Mouse (Mus musculus) fat pad, adult 2 months (tissue): Measurements from ENCODE around the gene Cdkal1.

Source experiments
- DNase-seq: peaks from one replicate; pipeline ENCODE4 v3.0.0-alpha.2; 2011; ENCODE audit warnings: low read depth, low spot score; ENCODE audit errors: extremely low read depth

Cdkal1 gene

DNA sequence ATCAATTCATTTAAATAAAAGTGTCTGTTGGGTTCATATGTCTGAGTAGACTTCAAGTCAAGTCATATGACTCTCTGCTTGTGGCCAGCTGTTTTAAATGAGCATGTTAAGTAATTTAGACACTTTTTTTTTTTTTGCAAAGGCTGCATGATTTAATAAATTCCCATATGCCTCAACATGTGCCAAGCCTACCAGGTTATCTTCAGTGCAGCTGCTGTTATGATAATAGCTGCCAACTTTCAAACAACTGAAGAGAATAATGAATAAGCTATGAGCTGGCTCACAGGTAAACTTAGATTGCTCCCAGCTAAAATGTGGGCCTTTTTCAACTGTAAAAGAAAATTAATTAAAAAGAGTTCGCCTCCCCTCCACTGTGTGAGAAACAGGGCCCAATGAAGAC, 341.4 kb downstream of the Cdkal1 start:
- no peak for DNase-seq

DNA sequence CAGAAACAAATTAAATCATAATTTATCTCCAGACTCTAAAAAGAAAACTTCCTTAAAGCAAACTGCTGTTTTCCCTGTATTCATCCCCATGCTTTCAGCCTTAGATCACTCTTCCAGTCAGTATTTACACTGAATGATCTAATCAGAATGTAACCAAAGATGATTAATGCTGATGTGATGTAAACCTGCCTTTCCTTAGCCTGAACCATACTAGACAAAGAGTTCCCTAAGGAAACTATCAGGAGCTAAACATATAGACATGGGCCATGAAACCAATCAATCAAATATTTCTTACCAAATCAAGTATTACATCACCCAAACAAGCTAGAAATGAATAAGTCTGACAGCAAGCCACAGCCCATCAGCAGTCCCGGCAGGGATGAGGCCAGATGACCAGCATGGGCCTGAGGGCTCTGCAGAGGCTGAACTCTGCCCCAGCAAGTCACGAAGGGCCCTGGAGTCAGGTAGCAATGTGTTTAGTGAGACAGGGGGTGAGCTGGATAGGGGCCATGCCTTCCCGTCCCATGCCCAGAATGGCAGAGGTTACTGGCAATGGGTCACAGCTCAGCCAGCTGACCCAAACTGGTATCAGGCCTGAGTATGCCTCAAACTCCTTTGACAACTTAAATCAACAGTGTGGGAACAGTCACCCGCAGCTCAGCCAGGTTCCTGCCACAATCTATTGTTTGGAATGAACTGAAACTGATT, 350.5 kb downstream of the Cdkal1 start:
- DNase-seq = no peak

GRCm38 (mm10) chr13:29503147-29504044, 352.1 kb downstream of the Cdkal1 start:
- DNase-seq = no peak

- DNase-seq = no peak
Measured at GRCm38 (mm10) chr13:29502481-29503146, 352.9 kb downstream of the Cdkal1 start.

GRCm38 (mm10) chr13:29501173-29501572, 354.3 kb downstream of the Cdkal1 start:
- no peak for DNase-seq

GRCm38 (mm10) chr13:29499750-29500149, 355.7 kb downstream of the Cdkal1 start:
- no peak for DNase-seq

DNA sequence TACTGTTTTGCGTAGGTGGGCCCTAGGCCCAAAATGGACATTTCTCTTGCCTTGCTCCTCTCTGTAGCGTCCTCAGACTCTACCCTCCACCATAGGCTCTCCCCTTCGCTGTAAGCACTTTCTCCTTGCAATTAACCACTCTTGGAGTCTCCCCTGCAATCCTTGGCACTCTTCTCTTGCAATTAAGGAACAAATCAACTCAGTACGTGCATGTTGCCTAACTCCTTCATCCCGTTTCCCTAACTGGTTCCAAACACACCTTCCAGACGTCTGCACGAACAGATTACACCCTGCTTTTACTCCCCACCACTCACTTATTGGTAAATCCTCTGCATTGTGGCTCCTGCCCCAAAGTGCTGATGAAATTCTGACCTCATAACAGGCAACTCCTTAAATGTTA, 358.2 kb downstream of the Cdkal1 start:
- DNase-seq = peak; percentile 36

- no peak for DNase-seq
Measured at GRCm38 (mm10) chr13:29490341-29490740, 365.1 kb downstream of the Cdkal1 start.

GRCm38 (mm10) chr13:29489476-29489875, 366.0 kb downstream of the Cdkal1 start:
- no peak for DNase-seq

GRCm38 (mm10) chr13:29486709-29487108, 368.8 kb downstream of the Cdkal1 start:
- no peak for DNase-seq

- DNase-seq = no peak
Measured at GRCm38 (mm10) chr13:29483950-29484349, 371.5 kb downstream of the Cdkal1 start.

GRCm38 (mm10) chr13:29482147-29482863, 373.2 kb downstream of the Cdkal1 start:
- no peak for DNase-seq

- DNase-seq = no peak
Measured at GRCm38 (mm10) chr13:29476421-29476820, 379.1 kb downstream of the Cdkal1 start.

DNA sequence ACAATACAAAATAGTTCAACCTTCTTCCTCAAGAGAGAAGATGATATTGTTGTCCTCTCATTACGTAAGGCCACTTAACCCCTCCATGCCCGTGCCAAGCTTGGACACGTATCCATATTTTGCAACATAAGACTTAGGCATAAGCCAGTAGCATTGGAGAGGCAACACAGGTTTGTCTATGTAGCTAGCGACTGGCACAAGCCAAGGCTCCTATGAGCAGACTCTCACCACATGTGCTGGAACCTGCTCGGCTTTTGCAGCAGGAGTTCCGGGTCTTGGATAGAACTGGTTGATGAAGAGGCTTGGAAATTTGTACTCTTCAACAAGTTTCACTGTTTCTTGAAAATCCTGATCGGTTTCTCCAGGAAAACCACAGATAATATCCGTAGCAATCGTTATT, 381.2 kb downstream of the Cdkal1 start:
- DNase-seq = peak; percentile 37

DNA sequence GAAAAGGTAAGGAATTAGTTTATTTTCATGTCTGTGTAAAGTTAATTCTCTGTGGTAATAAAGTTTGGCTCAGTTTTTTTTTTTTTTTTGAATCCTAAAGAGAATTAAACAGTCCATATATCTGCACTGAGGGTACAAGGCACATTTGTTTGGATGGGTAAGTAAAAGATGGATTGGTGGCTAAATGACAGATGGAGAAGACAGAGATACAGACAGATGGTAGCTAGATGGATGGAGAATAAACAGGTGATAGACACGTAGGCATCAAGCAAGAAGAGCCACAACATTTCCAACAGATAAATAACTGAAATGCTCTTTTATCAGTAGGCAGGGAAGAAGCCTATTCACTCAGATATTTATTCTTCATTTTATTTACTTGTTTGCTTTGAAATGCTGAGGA, 381.7 kb downstream of the Cdkal1 start:
- no peak for DNase-seq

GRCm38 (mm10) chr13:29462271-29462670, 393.2 kb downstream of the Cdkal1 start:
- no peak for DNase-seq

- no peak for DNase-seq
Measured at GRCm38 (mm10) chr13:29460741-29461140, 394.7 kb downstream of the Cdkal1 start.

DNA sequence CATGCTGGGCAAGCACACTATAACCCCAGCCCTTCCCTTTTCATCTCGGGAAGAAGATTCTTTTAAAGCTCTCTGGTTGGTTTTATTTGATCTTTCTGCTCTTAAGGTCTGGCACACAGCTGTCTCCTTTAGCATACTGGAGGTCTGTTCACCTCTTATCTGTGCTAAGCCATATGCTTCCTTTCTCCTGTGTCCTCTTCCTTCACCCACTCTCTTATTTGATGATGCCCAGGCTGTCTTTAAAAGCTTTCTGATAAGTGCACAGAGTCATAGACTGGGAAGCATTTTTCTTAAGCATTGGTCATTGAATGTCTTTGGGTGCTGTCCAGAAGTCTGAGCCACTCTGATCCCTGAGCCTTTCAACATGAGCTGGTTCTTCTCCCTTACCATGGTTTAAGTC, 397.1 kb downstream of the Cdkal1 start:
- no peak for DNase-seq

DNA sequence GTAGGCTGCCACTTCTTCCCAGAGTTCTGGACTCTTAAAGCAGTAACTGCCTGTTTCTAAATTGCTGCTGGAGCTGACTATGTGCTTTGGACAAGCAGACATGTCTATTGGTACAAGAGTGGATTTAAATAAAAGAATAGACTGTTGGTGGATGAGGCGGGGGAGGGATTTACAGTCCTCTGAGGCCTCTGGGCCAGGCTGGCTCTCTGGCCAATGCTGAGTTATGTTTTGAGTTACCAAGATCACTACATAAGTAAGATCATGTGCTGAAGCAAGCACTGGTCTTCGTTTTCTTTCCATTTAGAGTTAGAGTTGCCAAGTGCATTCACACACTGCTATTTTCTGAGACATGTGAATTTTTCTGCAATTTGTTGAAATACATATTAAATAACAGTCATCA, 418.4 kb downstream of the Cdkal1 start:
- DNase-seq = no peak

DNA sequence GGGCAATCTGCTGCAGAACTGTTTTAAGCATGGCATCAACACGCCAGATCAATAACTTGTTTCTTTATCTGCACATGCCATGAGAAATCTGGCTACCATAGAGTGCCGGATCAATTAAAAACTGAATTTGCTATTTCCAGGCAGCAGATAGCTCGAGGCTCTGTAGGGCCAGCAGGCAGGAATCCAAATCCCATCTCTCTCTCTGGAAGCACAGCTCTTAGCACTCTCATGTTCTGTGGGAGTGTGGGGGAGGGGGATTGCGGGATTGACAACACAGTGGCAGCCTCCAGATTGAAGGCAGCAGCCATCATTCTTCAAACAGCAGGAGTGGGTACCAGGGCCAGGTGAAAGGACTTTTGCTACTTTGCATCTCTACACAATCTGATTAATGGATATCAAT, 420.7 kb downstream of the Cdkal1 start:
- DNase-seq = no peak

DNA sequence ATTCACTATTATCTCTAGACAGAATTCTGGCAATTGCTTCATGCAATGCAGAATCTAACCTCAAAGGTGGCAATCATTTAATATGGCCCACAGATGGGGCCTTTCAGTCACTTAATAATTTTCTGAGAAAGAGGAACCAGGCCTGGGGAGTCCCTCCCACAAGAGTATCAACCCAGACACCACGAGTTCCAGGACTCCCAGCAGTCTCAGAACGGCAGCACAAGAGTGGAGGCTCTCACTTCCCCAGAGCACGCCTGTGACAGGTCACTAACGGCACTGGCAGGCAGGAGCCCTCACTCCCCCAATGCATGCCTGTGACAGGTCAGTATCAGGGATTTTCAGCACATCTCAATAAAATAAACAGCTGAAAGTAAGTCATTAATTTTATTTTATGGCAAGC, 424.6 kb downstream of the Cdkal1 start:
- no peak for DNase-seq
